Mouse (Mus musculus): ENCODE data around the gene Cdh3.

Cdh3 gene

DNA sequence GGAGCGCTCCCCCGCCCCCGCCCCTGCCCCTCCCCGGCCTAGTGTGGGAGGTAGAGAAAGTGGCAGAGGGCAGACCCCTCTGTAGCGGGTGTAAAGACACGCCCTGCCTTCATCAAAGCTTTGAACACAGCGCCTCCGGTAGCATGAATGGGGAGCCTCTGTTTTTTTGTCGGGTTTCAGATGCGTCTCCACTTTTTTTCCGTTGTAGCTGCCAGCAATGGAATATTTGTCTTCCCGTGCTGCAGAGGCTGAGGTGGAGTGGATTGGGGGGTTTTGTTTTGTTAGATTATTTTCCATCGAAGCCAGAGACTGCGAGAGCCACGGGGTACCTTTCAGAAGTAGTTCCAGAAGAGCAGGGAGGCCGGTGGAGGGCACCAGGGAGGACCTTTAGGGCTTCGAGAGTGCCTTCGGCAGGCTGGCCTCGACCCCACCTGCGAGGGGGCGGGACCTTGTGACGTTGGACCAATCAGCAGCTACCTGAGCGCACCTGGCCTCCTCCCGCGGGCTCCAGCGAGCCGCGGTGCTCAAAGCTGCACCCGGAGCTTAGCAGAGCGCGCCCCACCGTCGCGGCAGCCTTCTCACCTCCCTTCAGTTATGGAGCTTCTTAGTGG, at the start of gene Cdh3:
Gene Cdh3 (plus strand): TSS at position 527 of the 611 bp plus-strand sequence.
- no peak for DNase-seq (ENCODE audit: extremely low read depth, insufficient read length, low spot score)

DNA sequence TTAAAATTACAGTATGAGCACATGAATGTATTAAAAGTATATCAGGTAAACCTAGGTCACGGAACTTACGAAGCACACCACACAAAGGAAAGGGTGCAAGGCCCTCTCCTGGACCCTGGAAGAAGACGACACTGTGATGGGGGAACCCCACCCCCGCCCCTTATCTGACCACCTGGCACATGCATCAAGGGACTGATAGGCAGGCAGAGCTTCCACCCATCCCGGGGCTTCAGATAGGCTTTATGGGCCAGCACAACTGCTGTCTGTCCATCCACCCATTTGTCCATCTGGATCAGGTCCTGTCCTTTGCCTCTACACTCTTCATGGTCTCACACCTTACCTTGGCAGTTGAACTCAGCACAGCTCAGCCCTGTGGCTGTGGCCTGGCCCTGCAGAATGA, 48.6 kb upstream of the Cdh3 start:
- DNase-seq (ENCODE audit: extremely low read depth, insufficient read length, low spot score) = no peak

DNA sequence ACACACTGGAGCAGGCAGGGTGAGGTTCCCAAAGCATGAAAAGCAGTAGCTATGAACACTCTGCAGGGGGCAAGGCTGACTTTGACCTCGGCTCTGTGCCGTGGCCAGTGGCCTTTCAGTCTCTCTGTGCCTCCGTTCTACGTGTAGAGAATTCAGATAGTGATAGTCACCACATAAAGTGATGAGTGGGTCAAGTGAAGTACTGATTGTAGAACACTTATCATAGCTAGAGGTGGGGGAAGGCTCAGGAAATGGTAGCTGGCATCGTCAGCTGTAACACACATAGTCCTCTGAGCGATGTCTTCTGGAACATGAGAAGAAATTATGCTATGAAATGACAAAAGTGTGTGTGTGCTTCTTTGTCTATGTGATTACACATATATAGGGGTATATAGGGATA, 46.9 kb upstream of the Cdh3 start:
- DNase-seq (ENCODE audit: extremely low read depth, insufficient read length, low spot score) = no peak

DNA sequence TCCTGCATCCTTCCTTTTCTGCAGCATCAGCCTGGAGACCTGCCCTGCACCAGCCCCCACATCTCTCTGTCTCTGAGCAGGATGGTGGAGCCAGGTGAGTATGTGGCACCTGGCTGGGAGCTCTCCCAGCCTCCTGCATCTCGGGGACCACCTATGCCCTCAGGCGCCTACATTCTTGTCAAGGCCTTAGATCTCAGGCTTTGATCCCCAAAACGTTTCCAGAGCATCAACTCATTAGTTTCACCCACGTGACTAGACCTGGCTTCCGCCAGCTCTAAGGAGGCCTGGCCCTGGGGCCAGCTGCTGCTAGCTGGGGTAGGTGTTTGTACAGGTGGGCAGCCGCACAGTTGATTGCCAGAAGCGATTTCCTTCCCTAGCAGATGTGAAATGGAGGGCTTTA, 41.2 kb upstream of the Cdh3 start:
- DNase-seq (ENCODE audit: extremely low read depth, insufficient read length, low spot score) = no peak

DNA sequence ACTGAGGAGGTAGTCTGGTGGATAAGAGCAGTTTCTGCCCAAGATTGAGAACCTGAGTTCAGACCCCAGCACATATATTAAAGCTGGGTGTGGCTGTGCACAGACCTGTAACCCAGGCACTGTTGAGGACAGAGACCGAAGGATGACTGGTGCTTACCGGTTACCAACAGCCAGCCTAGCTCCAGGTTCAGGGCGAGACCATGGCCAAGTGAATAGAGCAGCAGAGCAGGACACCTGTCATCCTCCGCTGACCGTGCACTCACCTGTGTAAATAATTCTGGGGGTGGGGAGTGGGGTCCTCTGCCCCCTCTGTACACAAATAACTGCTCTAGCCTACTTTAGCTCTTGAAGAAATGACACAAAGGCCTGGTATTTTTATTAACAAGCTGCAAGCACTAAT, 36.7 kb upstream of the Cdh3 start:
- no peak for DNase-seq (ENCODE audit: extremely low read depth, insufficient read length, low spot score)

DNA sequence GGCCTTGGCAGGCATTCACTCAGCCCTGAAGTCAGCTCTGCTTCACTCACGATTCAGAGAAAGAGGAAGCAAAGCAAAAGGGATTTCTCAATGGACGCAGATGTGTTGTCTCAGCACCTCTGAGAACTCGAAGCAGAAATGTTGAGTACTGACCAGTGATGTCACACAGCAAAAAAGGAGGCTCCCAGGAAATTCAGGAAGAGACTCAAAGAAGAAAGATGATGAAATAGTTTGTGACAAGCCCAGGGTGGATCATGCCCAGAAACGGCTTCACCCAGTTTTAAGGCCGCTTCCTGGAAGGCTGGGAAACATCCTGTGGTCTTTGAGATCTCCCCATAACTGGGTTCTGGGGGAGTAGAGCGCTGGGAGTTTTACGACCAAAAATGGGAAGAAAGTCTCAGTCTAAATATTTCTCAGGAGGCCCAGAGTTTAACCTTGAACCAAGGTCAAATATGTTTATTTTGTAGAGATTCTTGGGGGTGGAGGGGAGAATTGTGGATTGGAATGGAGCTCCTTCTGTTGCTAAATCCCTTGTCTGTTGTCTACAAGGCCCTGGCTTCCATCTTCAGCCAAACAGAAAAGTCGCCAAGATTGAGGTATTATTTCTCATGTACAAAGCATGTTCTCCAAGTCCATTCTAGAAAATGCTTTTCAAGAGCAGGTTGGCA, 10.5 kb upstream of the Cdh3 start, which contains the start of gene 6030452D12Rik:
Gene 6030452D12Rik (plus strand): TSS at position 505 of the 668 bp plus-strand sequence.
- no peak for DNase-seq (ENCODE audit: extremely low read depth, insufficient read length, low spot score)

DNA sequence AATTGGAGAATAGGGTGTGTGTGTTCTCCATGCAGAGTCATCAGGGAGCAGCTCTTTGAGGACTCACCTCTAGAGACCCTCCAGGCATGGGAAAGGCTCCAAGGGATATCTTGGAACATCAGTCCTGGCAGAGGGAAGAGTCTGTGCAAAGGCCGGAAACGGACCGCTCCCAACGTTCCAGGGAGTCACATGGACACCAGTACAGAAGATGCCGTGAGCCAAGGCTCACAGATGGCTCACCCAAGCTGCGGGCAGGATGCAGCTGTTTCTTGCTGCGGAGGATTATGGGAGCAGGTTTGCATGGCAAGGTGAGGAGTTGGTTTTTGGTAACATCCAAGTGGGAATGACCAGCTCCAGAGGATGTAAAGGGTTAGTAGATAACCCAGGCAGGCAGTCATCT, 6.5 kb upstream of the Cdh3 start:
- DNase-seq (ENCODE audit: extremely low read depth, insufficient read length, low spot score) = no peak

DNA sequence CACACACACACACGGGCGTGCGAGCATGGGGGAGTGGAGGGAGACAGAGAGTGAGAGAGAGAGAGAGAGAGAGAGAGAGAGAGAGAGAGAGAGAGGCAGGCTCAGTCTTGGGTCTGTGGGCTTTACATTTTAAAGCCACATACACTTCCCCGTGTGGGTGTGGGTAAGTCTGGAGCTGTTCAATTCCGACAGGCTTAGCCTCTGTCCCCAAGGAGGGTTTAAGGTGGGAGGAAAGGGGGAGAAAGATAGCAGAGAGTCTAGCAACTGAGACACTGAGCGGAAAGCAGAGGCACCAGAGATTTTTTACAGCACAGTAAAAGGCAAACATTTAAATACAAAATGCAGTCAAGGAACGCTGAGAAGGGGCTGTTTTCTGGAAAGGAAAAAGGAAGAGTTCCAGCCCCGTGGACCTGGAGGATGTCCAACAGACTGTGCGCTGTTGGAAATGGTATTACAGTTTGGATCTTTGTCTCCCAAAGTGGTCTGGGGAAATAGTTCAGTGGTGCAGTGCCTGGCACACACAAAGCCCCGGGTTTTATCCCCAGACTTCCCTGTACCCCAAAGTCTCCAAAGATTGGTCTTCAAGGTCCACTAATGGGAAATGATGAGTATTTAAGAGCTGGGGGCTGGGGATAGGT, 5.2 kb upstream of the Cdh3 start:
- no peak for DNase-seq (ENCODE audit: extremely low read depth, insufficient read length, low spot score)

DNA sequence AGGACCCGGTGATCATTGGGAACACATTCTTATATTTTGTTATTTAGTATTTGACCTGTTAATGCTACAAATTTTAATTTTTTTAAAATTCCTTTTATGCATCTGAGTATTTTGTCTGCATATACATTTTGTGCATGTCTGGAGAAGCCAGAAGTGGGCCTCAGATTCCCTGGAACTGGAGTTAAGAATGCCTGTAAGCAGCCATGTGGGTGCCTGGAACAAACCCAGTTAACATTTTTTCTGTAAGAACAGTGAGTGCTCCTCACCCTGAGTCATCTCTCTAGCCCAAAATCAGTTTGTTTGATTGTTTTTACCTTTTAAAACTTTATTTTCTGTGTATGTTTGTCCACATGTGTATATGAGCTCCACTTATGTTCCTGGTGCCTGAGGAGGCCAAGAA, 4.6 kb upstream of the Cdh3 start:
- DNase-seq (ENCODE audit: extremely low read depth, insufficient read length, low spot score) = no peak

DNA sequence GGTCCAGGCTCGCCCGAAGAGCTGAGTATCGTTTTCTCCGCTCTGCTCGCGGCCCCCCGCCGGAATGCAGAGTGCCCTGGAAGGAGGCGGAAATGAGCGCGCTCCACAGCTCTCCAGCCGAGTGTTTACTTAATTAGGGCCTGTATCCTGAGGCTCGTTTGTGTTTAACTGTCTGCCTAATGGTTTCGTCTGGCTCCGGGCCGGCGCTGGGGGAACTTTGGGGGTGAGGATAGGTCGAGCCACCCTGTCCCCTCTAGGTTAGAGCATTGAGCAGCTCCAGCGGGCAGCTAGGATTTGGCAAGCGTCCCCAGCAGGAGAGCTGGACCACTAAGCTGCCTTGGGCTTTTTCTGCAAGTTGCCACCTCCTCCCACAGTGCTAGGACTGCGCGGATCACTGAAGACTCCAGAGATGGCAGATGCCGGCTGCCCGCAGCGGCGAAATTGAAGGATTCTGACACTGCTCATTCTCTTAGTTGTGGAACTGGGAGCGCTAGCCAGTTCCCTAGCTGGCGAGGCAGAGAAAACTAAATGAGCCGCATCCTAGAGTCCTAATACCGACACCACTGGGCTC, 2.8 kb upstream of the Cdh3 start:
- DNase-seq (ENCODE audit: extremely low read depth, insufficient read length, low spot score) = no peak

DNA sequence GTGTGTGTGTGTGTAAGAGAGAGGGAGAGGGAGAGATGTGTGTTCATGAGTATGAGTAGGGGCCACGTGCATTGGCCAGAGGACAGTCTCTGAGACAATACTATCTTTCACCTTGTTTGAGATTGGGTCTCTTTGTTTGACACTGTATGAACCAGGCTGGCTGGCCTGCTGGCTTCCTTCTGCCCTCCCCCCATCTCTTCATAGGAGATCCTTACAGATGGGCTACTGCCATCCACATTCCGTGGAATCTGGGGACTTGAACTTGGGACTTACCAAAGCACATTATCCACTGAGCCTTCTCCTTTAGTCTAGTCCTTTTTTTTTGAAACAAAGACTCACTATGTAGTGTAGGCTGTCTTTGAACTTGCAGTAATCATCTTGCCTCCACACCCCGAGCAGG, 2.2 kb upstream of the Cdh3 start:
- no peak for DNase-seq (ENCODE audit: extremely low read depth, insufficient read length, low spot score)

DNA sequence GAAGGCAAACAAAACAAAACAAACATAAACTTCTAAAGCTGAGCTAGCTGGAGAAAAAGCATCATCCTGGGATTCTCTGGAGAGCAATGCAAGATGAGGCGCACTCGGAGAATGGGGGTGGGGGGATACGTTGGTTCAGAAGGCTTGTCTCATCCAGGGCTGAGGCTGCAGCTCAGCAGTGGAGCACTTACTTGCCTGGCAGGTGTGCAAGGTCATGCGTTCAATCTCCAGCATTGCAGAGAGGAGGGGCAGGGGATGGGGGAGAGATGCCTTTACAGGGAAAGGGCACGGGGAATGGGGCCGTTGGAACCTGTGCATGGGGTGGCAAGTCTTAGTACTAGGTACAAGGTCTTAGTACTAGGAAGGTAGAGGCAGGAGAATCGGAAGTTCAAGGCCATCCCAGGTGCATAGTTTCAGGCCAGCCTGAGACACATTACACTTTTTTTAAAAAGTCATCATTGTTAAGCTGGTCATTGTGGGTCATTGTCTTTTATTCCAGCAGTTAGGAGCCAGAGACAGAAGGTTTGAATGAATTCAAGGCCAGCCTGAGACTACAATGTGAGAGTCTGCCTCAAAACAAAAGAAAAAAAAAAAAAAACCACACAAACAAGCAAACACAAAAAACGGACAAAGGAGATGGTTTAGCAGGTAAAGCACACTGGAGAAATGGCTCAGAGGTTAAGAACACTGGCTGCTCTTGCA, 1.5 kb upstream of the Cdh3 start:
- DNase-seq (ENCODE audit: extremely low read depth, insufficient read length, low spot score) = no peak

DNA sequence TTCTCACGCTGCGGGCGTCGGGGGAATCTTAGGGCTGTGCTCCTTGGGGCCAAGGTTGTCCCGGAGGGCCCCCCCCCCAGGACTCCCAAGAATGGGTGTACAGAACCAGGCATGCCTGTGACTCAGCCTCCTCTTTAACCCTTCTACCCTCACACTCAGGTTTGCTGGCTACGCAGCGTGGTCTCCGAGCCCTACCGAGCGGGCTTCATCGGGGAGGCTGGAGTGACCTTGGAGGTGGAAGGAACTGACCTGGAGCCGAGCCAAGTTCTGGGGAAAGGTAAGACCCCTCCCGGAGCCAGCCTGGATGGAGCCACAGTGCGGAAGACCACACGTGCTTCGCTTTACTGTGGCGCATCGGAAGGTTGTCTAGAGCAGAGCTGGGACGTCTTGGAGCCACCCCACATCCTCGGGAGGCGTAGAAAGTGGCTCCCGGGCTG, 392 bp downstream of the Cdh3 start:
- no peak for DNase-seq (ENCODE audit: extremely low read depth, insufficient read length, low spot score)

DNA sequence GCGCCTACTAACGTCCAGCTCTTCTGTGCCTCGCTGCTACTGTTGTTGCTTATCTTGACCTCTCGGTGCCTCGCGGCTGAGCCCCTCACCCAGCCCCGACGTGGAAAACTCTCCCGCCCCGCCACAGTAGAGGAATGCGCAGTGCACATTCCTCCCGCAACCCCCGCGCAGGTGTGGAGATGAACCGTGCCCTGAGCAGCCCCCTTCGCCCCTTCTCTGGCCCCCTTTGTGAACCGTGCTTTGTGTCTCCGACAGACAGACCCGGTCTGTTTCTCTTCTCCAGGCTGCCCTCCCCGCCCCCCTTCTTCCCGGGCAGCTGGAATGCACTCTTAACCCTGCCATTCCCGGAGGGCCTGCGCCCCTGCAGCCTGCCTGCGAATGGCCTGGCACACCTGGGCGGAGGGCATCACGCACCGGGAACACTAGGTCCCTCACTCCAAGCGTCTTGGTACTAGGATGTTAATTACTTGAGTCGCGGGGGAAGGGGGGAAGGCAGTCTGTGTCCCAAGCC, 895 bp downstream of the Cdh3 start:
- no peak for DNase-seq (ENCODE audit: extremely low read depth, insufficient read length, low spot score)

DNA sequence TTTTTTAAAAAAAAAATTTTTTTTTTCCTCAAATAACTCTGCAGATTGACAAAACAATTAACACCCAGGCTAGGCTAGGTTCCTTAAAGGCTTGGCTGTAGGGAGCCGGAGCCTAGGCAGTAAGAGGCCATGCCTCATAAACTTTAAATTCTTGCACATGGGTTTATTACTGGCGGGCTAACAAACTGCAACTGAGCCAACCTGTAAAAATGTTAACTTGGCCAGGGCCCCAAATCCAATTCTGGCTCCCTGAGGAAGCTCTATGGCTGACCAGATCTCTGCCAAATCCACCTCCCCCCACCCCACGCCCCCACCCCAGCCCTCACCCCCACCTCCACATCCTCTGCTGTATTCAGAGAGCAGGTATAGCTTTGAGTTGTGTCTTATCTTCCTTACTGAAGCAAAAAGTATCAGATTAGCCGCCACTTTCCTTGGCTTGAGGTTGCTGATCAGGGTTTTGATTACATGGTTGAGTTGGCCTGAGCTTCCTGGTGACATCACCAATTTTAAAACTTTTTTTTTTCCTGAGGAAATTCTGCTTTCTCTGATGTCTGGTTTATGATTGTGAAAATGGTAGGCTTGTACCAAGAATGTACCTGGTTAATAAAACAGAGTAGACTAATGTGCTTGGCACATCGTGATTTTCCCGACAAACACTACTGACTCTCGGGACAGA, 1.9 kb downstream of the Cdh3 start:
- no peak for DNase-seq (ENCODE audit: extremely low read depth, insufficient read length, low spot score)

DNA sequence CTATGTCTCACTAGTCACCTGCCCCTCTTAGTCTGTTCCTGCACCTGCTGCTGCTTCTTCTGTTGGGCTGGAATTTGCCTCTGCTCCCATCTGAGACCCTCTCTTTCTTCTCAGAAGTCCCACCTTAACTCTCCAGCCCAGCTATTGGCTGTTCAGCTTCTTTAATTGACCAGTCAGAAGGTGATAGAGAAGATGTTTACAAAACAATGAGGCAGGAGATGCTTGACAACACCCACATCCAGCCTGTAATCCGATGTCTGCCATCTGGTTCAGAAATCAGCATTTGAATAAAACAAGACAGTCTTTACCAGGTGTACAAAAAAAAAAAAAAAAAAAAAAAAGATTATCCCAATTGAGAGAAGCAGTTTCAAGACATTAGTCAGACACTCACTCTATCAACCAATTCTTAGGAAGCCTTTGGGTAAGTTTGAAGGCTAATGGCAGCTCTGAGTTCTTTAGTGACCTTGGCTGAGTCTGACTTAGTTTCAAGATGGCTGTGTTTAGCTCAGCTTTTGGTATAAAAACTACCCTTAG, 5.3 kb downstream of the Cdh3 start:
- DNase-seq (ENCODE audit: extremely low read depth, insufficient read length, low spot score) = no peak

DNA sequence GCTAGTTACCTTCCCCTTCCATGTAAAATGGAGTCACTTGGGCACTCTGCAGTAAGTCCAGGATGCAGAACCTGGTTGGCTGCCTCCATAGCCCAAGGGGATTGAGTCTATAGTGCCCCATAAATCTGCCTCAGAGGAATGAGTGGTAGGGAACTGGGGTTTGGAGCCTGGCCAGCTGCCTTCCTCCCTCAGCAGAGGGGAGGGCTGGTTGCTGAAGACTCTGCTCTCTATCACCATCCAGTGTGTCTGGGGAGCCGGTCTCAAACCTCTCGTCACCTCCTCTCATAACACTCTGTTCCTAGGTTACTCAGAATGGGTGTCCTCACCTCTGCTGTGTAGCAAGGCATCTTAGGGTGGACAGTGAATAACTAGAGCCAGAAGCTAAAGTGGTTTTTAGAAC, 5.9 kb downstream of the Cdh3 start:
- peak; percentile 66 for DNase-seq (ENCODE audit: extremely low read depth, insufficient read length, low spot score)

DNA sequence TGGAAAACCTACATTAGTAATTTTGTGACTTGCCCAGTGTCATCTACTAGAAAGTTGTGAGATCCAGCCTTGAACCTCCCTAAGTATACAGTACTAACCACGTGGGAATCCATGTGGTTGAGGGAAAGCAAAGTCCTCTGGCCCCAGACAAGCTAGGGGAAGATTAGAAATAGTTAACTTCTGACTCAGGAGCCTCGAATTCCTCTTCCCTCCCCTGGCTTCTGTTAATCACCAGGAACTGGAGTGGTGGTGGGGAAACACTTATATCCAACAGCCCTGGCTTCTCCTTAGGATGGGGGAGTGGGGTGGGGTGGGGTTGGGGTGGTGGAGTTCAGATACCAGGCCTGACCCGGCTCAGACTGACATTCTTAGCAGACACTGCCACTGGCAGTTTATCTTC, 8.1 kb downstream of the Cdh3 start:
- peak; percentile 64 for DNase-seq (ENCODE audit: extremely low read depth, insufficient read length, low spot score)

DNA sequence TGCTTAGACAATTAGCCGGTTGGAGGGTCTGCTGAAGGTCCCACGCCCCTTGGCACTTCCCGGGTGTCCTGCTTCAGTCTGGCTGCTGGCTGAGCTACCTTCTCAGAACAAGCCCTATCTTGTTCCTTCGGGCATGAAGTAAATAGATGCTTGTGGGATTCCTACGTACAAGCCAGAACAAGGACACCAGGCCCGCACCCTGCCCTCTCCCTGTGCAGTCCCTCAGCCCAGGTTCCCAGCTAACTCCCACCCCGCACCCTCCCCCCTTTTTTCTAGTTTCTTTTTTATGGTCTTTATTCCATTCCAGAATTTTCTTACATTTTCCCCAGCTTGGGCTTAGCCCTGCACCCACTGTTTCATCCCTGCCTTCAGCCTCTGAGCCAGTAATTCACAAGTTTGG, 9.9 kb downstream of the Cdh3 start:
- DNase-seq (ENCODE audit: extremely low read depth, insufficient read length, low spot score) = no peak

DNA sequence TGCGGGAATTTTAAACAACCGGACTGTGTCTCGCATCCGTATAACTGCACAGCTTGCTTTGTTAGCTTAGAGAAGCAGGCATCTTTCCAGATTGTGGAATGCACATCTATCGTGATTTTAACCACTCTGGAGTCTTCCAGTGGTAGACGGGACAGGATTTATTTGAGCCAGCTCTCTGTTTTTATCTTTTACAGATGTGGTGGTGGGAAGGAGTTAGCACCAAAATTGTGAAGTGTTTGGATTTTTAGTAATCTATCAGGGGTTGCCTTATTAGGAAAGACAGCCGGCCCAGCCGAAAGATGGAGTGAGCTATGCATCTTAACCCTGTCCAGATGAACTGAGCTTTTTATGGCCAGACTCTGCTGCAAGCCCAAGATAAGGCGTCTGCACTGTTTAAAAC, 11.2 kb downstream of the Cdh3 start:
- no peak for DNase-seq (ENCODE audit: extremely low read depth, insufficient read length, low spot score)
